Mouse (Mus musculus): ENCODE results near the gene Col25a1.

- TF ChIP-seq EP300 (IDR thresholded peaks at IDR 0.05), result no peak
- TF ChIP-seq CTCF (IDR thresholded peaks at IDR 0.05), result no peak
These were observed 238.9 kb downstream of the Col25a1 start for GRCm38 (mm10) chr3:130370167-130370566.

All from lung, postnatal 0 days (tissue).